Mouse (Mus musculus) gastrocnemius, adult 18-20 months (tissue): ENCODE measurements around the gene Macrod1. TPM values are rescaled to one million over a fixed set of nuclear protein-coding genes. Genes with fewer than 3 reads are reported as not detected.

ENCODE experiments used
- DNase-seq: peaks from one replicate; pipeline ENCODE4 v3.0.0; 2021; ENCODE audit warnings: low spot score
- total RNA-seq, 2 experiments: library from RNA; stranded (reverse); gene quantifications; 2 replicates each; pipeline ENCODE4 v1.2.3; 2021

Macrod1 gene
- total RNA-seq, 2 experiments from 2014 or later = 276 to 311 TPM

DNA sequence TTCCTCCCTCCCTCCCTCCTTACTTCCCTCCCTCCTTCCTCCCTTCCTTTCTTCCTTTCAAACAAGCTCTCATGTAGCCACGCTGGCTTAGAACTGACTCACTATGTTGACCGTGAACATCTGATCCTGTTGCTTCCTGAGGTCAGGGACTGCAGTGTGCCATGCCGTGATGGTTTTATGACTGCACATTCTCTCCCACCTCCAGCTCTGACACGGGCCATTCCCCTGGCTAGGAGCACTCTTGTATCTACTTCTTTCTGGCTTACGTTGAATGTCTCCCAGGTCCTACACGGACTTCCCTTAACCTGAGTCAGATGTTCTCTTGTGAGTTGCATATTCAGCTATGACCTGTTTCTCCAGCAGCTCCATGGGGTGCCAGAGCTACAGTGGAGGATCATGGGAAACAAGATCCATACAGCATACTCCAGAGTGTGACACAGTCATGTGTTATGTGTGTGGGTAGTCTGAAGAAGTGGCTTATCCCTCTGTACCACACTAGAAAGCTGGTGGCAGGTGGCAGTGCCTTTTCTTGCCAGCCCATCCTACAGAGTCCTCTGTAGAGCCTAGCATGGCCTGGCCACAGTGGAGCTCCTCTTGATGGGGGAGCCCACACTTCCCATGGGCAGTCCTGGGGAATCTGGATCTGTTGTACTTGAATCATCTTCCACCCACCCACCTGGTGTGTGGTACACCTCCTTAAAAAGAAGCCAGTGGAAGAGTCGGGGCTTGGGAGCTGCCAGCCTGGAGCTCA lies 25.1 kb downstream of the Macrod1 start:
- DNase-seq = no peak

DNA sequence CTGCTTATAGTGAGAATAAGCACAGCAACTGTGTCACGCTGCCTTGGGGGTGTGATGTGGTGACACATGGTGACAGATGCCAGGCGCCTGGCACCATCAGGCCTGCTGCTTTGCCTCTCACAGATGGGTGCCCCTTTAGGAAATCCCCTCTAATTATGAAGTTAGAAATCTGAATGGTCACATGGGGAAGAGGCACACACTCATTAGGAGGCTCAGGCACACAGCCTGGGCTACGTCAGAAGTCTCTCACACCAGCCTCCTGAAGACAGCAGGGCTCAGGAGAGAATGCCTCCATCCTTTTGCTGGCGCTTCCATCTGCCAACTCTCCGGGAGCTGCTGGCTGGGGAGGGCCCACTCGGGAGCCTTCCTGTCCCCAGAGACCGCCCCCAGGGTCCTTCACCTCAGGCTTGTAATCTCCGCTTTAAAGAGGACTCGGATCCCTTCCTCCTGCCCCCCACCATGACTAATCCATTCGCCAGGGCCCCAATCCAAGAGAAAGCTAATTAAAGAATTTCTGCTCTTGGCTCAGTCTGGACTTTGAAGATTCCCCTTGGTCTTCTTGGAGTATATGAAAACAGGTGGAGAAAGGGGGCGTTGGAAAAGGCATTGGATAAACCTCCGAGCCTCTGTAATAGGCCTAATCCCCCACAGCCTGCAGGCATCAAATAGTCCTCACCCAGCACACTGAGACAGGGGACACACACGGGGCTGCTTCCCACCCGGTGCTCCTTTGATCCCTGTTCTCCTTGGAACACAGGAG lies 26.6 kb downstream of the Macrod1 start:
- DNase-seq = no peak

DNA sequence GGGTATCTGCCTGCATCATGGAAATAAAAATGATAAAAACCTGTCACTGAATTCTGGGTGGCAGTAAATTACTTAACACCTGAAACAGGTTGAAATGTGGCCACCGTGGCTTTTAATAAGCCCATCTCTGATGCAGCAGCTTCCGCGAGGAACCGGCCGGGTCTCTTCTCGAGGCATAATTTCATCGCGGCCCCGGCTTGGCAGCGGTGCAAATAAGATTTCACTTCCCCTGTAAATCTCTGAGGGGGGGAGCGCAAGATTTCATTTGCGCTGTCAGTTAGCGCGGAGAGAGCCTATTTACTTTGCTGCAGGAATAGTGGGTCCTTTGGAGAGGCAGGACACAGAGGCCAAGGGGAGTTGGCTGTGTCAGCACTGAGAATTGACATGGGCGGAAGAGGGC lies 28.1 kb downstream of the Macrod1 start:
- DNase-seq = no peak

DNA sequence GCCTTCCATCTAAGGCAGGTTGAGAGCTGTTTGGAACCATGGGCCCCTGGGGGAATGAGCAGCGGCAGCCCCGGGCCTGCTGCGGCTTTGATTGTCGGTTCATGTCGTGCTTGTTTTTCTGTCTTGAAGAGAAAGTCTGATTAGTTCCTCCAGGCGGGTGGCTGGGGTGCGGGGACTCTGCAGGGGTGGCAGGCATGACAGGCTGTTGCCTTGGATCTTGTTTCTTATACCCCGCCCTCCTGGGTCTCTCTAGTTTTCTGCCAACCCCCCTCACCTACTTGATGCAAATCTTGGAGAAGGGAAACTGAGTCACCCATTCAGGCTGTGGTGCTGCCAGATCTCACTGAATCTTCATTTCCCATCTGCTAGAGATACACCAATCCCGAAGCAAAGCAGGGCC lies 31.9 kb downstream of the Macrod1 start:
- DNase-seq = no peak

DNA sequence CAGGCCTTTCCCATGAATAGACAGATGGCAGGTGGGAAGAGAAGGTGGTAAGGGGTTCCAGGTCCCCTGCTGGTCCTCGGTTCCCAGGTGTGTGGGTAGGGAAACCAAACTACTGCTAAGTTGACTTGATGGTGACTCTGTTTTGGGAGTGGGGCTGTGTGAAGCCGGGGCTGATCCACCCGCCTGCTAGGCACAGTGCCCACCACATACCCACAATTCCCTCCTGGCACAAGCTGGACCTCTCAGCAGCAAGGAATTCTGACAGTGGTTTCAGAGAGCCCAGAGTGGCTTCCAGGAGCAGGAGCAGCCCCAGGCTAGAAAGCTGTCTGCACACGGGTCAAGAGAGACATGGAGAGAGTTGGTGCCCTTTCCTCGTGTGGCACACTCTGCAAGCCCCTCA lies 32.4 kb downstream of the Macrod1 start:
- no peak for DNase-seq

DNA sequence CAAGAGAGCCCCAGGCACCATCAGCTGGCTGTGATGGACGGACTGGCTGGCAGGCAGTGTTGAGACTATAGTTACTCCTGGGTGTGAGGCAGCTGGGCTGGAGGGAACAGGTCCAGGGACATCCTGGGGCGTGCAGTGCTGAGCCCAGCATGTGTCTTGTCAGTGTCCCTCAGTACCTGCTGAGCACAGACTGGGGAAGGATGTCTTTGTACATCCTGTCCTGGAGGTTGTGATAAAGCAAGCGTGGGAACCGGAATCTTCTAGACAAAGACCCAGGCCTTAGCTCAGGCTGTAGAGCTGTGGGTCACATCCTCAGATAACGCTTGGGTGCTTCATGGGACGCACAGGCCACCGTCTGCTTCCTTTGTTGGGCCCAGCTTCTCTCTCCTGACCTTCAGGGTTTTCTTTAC lies 33.2 kb downstream of the Macrod1 start:
- peak; percentile 60 for DNase-seq

DNA sequence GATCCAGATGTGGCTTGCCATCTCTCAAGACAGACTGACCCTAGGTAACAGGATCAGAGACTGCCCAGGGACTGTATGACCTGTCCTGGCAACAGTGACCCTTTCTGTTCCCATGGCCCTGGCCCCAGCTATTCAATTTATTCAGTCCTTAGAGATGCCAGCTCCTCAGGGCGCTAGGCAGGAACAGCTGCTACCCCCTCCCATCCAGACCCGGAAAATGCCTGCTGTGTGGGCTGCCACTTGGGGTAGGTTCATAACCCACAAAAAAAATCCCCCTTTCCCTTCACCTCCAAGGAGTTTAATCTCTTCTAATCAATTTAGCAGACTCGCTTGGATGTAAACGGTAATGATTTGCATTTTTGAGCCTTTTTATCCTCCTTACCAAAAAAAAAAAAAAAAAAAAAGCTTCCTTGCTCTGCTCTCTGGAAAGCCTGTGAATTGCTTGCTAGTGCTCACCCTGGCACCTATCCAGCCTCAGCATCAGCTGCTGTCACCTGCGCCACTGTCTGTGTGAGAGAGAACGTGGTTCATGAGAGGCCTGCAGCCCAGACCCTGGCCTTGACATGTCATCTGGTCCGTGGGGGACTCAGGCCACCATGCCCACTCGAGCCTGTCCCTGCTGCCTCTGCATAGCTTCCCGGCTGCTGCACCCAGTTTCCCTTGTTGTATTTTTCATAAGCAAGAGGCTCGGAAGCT lies 33.9 kb downstream of the Macrod1 start:
- DNase-seq = no peak

DNA sequence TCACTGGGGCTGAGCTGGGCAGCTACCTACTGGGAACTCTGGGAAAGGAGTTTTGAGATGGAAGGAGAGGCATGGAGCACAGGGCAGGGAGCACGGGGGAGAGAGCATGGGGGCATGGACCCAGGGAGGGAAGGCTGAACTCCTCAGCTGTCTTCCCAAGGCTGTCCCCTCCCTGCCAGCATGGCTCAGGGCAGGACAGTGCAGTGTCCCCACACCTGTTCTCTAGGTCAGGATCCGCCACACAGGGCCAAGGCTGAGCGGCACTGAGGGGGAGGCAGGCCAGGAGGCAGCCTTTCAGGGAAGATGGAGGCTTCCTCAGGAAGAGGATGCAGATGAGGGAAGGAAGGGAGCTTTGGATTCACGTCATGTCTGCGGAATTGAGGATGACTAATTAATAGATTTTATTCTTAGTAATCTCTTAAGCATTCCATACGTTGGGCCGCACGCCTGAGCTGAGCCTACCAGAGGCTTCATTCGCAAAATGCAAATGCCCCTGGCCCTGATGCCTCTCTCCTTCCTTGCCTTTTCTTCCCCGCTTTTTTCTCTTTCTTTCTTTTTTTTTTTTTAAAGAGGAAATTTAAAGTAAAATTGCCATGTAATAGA lies 34.9 kb downstream of the Macrod1 start:
- no peak for DNase-seq

DNA sequence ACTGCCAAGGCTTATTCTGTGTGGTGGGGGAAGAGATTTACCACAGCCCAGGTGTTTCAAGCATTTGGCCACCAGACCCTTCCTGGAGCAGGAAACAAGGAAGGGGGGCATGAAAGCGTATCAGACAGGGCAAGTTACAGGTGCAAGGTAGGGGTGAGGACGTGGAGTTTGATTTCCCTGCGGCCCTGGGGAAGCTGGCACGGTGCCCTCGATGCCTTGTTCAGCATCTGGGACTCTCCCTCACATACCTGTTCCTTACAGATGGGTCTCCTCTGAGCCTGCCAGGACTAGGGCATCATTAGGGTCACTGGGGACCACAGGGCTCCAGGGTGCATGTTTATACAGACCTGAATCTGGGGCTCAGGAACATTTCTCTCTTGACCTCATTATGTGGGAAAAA lies 36.1 kb downstream of the Macrod1 start:
- DNase-seq = no peak

DNA sequence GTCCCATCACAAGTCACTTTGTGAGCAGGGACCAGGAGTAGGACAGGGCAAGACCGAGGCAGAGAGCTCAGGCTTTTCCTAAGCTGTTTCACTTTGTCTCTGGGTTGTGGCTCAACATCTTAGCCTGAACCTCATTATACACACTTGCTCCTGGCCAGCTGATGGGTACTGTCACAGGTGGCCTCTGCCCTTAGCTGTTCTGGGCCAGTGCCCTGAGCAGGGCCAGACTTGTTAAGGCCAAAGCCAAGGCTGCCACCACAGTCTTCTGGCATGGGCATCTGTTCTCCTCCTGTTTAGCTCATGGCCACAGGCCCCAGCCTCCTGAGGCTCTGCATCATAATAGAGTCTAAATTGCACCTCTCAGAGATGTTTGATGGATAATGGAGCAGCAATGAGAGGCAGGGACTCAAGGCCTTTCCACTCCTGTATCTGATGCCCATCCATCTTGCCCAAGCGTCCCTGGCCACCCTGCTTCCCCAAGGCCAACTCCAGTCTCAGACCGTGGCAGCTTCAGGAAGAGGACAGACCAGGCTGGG lies 43.1 kb downstream of the Macrod1 start:
- DNase-seq = peak; percentile 25

DNA sequence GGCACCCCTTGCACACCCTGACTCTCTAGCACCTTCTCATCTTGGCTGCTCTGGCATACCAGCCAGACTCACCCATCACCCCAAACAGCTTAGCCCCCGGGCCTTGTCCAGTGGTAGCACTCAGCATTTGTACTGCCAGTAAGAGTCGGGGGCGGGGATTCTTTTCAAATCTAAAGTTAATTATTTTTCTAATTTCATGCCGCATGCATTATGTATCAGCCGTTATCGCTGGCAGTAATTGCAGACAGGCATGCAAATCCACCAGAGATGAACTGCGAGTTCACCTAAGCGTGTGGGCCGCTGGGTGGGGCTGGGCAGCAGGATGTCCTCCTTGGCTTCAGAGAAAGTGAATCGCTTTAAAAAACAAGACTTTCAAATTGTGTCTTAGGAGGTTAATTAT lies 45.4 kb downstream of the Macrod1 start:
- DNase-seq = no peak

DNA sequence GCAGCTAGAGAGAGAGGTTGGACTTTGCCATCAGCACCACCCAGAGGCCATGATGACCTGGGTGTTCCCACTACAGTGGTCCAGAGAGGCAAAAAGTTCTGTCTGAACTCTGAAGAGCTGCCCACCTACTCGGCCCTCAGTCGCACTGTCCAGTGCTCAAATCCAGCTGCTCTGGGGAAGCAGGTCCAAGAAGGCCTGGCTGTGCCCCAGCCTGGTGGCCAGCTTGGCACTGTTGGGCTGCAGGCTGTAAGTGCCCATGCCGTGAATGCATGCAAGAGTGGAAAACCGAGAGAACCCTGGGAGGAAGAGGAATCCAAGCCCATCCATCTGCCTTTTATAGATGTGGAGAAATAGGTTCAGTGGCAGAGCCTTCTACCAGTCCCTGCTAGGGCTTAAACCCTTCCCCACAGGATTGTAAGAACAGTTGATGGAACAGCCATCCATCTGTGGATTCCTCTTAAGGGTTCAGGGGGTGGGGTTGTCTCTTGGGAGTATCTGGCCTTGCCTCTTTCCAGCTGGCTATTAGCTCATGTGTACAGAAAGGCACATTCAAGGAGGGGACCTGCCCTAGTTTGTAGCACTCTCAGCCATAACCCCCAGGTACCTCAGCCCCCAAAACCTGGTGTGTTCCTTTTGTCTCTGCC lies 46.9 kb downstream of the Macrod1 start:
- DNase-seq = peak; percentile 63

DNA sequence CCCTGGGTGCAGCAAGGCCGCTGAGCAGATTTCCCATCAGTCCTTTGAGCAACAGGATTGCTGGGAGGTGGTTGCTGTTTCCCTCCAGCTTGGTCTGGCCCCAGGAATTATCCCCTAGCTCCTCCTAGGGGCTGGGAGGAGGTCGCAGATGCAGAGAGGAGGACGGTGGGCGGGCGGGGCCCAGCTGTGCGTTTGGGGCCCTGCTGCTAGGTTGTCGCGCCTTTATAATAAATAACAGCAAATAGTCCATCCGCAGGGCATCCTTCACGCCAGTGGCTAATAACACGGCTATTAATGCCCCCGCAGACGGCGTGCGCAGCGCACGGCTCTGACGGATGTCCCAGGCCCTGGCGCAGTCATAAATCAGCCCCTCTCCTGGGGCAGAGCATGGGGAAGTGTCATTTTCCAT lies 47.4 kb downstream of the Macrod1 start:
- peak; percentile 58 for DNase-seq

DNA sequence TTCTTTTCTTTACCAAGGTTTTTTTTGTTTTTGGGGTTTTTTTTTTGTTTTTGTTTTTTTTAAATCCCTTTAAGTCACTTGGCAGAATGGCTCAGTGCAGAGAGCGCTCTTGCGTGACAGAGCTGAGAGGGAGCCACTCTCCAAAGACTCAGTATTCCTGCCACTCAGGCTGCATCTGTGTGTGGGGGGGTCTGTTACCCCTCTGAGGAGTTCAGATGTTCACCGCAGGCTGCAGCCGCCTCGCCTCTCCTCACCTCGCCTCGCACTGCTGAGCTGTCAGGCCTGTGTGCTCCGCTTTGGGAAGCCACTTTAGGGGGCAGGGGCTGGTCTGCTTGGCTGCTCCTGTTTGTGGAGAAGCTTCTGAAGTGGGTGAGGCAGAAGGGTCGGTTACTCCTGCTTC lies 48.9 kb downstream of the Macrod1 start, which contains the start of gene Flrt1:
Flrt1 (minus strand) TSS at position 186 of the 400 bp plus-strand sequence.
- no peak for DNase-seq

DNA sequence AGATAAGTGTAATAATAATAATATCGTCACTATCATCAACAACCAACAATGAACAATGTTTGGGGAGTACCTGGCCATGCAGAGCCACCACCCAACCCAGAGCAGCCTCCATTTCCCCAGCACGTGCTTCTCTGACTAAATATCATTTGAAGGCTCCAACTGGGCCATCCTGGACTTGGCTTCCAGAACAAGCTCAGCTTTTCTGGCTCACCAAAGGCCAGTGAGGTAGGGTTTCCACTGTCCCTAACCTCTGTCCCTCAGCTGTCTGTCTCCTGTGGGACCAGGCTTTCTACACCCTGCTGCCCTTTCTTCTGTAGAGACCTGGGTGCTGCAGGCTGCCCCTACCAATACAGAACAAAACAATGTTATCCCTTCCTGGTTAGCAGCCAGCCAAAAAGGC lies 50.0 kb downstream of the Macrod1 start:
- DNase-seq = peak; percentile 61

DNA sequence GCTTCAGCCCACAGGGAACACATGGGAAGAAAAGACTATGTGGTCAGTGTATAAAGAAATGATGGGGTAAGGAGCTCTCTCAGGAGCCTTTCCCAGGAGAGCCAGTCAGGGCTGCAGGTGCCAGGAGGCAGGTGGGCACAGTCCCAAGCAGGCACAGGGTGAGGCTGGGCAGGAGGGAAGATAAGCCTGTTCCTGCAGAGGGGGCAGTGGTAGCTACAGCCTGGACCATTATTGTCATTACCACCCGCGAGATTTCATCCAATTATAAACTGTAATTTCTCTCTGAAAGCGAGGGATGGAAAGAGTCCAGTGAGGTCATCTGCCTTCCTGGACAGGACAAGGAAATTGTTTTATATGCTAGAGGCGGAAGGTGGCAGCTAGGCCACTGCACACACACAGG lies 50.6 kb downstream of the Macrod1 start:
- no peak for DNase-seq

DNA sequence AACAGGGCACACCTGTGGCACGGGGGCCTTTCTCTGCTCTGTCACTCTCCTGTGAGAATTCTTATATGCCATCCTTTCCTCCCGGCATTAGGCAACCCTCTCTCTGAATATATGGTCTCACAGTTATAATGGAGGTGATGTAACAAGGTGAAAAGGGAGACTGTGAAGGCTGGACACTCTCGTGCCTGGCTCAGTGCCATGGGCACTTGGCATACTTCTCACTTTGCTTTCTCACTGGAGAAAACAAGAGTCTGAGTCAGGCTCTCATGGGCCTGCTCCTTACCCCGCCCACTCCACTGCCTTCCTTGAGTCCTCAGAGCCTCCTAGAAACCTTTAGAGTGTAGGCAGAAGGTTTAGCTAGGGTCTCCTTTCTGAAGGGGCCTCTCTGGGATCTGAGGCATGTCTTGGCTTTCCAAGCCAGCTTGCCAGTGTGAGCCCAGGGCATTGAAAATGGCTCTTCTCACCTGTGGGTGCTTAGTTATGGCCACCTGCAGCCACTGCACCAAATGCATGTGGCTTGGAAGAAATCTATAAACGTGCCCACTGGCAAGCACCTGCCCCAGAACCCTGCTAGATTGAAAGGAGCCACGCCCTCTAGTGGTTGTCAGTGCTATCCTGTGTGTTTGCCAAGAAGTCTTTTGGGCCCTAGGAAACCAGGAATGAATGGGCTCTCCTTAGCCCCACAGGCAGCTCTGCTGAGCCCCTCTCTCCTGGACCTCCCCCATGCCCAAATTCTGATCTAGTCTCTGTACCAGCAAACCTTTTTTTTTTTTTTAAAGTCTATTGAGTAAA lies 51.7 kb downstream of the Macrod1 start:
- DNase-seq = no peak

DNA sequence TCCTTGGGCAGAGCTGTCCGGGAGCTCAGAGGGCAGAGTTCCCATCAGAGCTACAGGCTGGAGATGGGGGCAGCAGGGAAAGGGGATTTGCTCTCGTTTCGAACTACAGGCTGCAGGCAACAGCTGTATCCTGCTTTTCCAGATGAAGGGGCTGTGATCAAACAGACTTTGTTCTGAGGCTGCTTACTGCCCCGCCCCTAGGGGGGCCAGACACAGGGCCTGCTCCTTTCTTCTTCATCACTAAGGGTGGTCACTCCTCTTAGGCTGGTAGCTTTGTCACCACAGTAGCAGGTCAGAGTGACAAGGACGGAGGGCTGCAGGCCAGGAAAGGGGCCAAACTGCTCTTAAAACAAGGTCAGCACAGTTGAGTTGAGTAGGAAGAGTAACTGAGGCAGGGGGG lies 53.5 kb downstream of the Macrod1 start:
- no peak for DNase-seq

DNA sequence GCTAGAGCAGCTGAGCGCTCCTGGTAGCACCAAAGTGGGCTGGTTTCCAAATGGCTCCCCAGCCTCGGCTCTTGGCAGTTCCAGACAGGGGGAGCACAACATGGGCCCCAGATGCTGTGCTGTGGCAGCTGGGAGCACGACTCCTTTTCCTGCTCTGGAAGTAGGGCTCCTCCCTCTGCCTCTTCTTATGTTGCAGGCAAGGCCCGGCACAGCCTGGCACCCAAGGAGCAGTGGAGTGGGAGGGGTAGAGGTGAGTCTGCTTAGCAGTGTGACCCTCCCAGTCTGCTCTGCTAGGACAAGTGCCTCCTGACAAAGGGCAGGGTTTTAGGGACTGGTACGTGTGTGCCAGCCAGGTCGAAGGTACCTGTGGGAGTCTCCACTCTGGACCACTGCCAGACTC lies 54.3 kb downstream of the Macrod1 start:
- peak; percentile 39 for DNase-seq

DNA sequence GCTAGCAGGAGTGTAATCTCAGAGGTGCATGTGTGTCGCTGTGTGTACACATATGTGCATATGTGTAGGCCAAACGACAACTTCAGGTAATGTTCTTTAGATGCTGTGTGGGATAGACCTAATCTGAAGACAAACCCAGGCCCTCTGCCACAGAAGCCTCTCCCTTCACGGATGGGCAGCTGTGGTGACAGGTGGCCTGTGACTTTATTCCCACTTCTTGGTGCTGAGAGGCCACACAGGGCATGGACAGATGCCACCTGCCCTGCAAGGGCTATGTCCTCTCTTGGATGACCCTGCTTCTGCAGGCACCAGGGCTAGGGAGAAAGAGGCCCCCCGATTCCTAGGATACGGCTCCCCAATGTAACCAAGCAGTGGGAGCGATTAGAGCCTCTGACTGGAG lies 54.7 kb downstream of the Macrod1 start:
- DNase-seq = no peak
